Mouse (Mus musculus): ENCODE measurements around the gene Eml6. TPM values are rescaled to one million over a fixed set of nuclear protein-coding genes. Genes with fewer than 3 reads are reported as not detected.
"Not testable (repeated sequence)": the region's sequence is repeated elsewhere in the genome, so short reads cannot be mapped to it uniquely, and the experiment has no call there.

Gene Eml6
- total and polyA plus RNA-seq, 2 experiments from 2014 or later = 2.7 to 24.2 TPM

DNA sequence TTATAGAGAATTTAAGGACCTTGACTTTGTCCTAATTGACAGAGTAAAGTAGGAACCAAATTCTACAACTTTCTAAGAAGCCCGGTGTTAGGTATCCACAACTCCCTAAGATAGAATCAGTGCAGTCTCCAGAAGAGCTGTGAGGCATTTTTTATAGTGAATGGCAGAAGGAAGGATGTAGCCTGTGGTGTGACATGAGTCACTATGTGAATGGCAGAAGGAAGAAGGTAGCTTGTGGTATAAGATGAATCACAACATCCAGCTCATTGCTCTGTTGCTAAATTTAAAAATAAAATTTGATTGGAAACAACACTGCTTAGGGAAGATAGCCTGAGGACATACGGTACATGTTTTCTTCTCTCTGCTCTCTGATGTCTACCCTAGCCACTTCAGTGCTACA lies 146.2 kb downstream of the Eml6 start:
- Histone ChIP-seq H3K4me1 (ENCODE audit: insufficient read depth) (no peaks in the 10 kb centered on the region), H3K36me3 (ENCODE audit: insufficient read depth) (no peaks in the 10 kb centered on the region), H3K9ac (no peak overlapping the region), H3K9me3 (ENCODE audit: low read length) (no peaks in the 10 kb centered on the region), H3K4me3 (ENCODE audit: low read depth, low read length) (no peak overlapping the region), H3K27me3 (ENCODE audit: insufficient read depth, low read length) (no peaks in the 10 kb centered on the region), H3K27ac (ENCODE audit: low read depth, low read length) (no peak overlapping the region), H3K4me2 (ENCODE audit: low read depth) (no peak overlapping the region)
- WGBS = 85% methylated on average over 2 of the region's 2 CpGs
- TF ChIP-seq CTCF (IDR thresholded peaks at IDR 0.05; ENCODE audit: low read depth) = no peak
- ATAC-seq = no peak
- DNase-seq = no peak

DNA sequence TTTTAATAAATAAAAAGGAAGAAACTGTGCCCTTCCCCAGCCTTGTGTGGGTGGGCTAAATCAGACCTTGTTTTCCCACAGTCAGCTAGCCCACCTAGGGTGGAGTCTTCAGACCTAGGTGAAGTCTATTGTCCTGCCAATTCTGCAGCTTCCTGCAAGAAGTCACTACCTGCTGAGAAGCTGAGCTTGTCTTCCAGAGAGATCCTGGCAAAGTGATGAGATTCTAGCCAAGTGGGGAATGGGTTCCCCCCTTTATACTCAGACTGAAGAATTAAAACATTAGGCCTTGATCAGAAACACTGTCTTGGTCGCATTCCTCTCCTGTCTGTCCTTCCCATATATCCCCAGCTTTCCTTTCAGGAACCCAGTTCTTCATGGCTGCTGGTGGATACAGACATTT lies 147.9 kb downstream of the Eml6 start:
- no peaks in the 10 kb centered on the region for H3K9me3 ChIP-seq (ENCODE audit: low read length)
- no peaks in the 10 kb centered on the region for H3K27me3 ChIP-seq (ENCODE audit: insufficient read depth, low read length)
- no peak overlapping the region for H3K27ac ChIP-seq (ENCODE audit: low read depth, low read length)
- no peak for DNase-seq
- no peak for ATAC-seq
- no peak overlapping the region for H3K9ac ChIP-seq
- WGBS = 88% methylated on average over 1 of the region's 1 CpGs
- H3K4me2 ChIP-seq (ENCODE audit: low read depth) = no peak overlapping the region
- no peaks in the 10 kb centered on the region for H3K36me3 ChIP-seq (ENCODE audit: insufficient read depth)
- H3K4me1 ChIP-seq (ENCODE audit: insufficient read depth) = no peaks in the 10 kb centered on the region
- H3K4me3 ChIP-seq (ENCODE audit: low read depth, low read length) = no peak overlapping the region
- no peak for TF ChIP-seq CTCF (IDR thresholded peaks at IDR 0.05; ENCODE audit: low read depth)

DNA sequence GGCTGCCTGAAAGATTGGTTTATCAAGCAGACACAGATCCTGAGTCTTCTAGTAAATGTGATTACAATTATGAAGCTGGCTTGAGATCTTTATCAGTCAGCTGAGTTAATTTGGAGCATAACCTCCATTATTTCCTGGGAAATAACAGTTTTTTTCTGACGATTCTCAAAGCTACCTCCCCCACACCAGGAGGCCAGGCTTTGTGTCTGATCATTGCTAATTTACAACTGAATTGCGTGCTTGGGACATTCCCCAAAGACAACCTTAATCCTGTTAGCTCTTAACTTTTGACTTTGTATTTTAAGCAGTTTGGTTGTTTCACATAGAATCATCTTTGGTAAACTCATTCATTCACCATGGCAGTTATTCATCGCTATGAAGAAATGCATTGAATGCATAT lies 148.6 kb downstream of the Eml6 start:
- ATAC-seq (no peak), DNase-seq (no peak)
- no peaks in the 10 kb centered on the region for H3K4me1 ChIP-seq (ENCODE audit: insufficient read depth)
- H3K9me3 ChIP-seq (ENCODE audit: low read length) = no peaks in the 10 kb centered on the region
- no peak overlapping the region for H3K27ac ChIP-seq (ENCODE audit: low read depth, low read length)
- H3K9ac ChIP-seq = no peak overlapping the region
- no peak for TF ChIP-seq CTCF (IDR thresholded peaks at IDR 0.05; ENCODE audit: low read depth)
- no peaks in the 10 kb centered on the region for H3K36me3 ChIP-seq (ENCODE audit: insufficient read depth)
- WGBS = 23% methylated on average over 3 of the region's 3 CpGs
- no peaks in the 10 kb centered on the region for H3K27me3 ChIP-seq (ENCODE audit: insufficient read depth, low read length)
- H3K4me3 ChIP-seq (ENCODE audit: low read depth, low read length) = no peak overlapping the region
- H3K4me2 ChIP-seq (ENCODE audit: low read depth) = no peak overlapping the region

DNA sequence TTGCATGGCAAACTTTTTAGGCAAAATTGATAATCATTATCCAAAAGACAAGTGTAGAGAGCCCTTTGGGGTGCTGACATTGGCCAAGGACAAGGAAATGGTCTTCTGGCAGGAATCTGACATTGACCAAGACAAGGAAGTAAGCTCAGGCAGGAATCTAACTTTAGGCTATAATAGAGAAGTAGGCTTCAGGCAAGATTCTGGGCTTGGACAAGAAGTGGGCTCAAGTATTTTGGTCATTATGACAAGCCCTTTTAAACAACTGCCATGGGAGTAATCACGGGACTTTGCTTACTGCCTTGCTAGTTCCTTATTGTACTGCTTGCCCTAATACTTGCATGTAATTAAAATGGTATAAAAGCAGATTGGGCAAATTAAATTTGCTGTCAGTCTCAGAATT lies 151.1 kb downstream of the Eml6 start:
- not testable (repeated sequence) for H3K27ac ChIP-seq (ENCODE audit: low read depth, low read length); H3K4me1 ChIP-seq (ENCODE audit: insufficient read depth); ATAC-seq; DNase-seq; H3K36me3 ChIP-seq (ENCODE audit: insufficient read depth); H3K4me3 ChIP-seq (ENCODE audit: low read depth, low read length); H3K4me2 ChIP-seq (ENCODE audit: low read depth); H3K27me3 ChIP-seq (ENCODE audit: insufficient read depth, low read length); H3K9ac ChIP-seq; H3K9me3 ChIP-seq (ENCODE audit: low read length)
- 50% methylated on average over 1 of the region's 1 CpGs for WGBS

DNA sequence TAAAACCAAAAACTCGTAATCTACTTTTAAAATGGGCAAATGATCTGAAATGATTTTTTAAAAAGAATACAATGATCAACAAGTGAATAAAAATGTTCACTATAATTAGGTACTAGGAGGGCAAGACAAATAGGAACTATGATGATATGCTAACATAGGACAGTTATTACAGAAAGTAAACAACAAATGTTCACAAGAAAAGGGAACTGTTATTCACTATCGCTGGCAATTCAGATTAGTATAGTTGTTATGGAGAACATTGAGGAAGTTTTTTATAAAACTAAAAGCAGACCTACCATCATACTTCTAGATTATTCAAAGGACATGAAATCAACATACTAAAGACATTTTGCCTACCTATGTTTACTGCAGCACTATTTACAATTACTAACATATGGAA lies 155.7 kb downstream of the Eml6 start:
- H3K9me3 ChIP-seq (ENCODE audit: low read length) = no peaks in the 10 kb centered on the region
- H3K27ac ChIP-seq (ENCODE audit: low read depth, low read length) = no peak overlapping the region
- no peaks in the 10 kb centered on the region for H3K27me3 ChIP-seq (ENCODE audit: insufficient read depth, low read length)
- H3K4me3 ChIP-seq (ENCODE audit: low read depth, low read length) = no peak overlapping the region
- no peaks in the 10 kb centered on the region for H3K4me1 ChIP-seq (ENCODE audit: insufficient read depth)
- TF ChIP-seq CTCF (IDR thresholded peaks at IDR 0.05; ENCODE audit: low read depth) = no peak
- no peak overlapping the region for H3K9ac ChIP-seq
- 87% methylated on average over 2 of the region's 2 CpGs for WGBS
- H3K4me2 ChIP-seq (ENCODE audit: low read depth) = no peak overlapping the region
- no peaks in the 10 kb centered on the region for H3K36me3 ChIP-seq (ENCODE audit: insufficient read depth)
- DNase-seq (no peak), ATAC-seq (no peak)

DNA sequence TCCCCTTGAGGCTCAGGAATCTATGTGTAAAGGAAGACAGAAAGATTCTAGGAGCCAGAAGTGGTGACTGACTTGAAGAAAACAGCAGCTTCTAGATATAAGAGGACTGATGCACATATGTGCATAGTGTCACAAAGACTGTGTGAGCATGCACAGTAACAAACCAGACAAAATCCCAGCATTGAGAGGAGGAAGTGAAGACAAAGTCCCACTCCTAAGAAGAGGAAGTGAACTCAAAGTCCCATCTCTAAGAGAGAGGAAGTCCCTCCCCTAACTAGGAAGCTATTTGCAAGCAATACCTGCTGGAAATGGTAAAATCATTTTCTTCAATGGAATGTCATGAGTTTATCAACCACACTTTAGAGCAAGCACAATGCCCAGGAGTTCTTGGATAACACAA lies 161.6 kb downstream of the Eml6 start:
- ATAC-seq = no peak
- Histone ChIP-seq H3K4me1 (ENCODE audit: insufficient read depth) (peaks cover 5% of the 10 kb centered on the region; the same call in 1 of the 2 replicates), H3K27me3 (ENCODE audit: insufficient read depth, low read length) (no peaks in the 10 kb centered on the region), H3K4me3 (ENCODE audit: low read depth, low read length) (no peak overlapping the region), H3K27ac (ENCODE audit: low read depth, low read length) (no peak overlapping the region), H3K36me3 (ENCODE audit: insufficient read depth) (no peaks in the 10 kb centered on the region), H3K9me3 (ENCODE audit: low read length) (no peaks in the 10 kb centered on the region), H3K4me2 (ENCODE audit: low read depth) (no peak overlapping the region), H3K9ac (no peak overlapping the region)
- TF ChIP-seq CTCF (IDR thresholded peaks at IDR 0.05; ENCODE audit: low read depth) = no peak
- no peak for DNase-seq

DNA sequence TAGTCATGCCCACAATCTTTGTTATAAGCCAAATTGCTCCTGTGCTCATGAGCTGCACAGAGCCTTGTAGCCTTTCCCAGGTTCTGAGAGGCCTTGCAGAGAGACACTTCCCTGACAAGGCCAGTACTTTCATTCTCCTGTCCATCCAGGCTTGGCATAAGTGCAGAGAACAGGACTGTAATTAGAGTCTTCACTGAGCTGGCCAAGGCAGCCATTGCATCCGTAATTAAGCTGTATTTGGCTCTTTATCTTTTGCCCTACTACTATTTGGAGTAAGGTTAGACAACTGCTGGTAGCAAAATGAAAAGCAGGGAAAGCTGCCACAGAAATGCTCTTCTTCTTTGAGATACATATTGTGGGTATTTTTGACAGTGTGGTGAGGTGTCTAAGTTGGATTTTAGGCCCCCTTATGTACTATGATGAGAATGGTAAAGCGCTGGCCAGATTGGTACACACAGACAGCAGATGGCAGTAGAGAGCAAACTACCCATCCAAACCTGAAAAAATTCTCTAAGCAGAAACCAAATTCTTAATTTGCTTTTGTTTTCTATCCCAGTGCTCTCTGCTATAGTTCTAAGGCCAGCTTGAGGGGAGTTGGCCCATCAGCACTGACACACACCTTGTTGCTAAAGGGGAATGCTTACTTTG lies 164.0 kb downstream of the Eml6 start:
- H3K4me3 ChIP-seq (ENCODE audit: low read depth, low read length) = no peak overlapping the region
- H3K9ac ChIP-seq = no peak overlapping the region
- H3K27ac ChIP-seq (ENCODE audit: low read depth, low read length) = no peak overlapping the region
- peaks cover 5% of the 10 kb centered on the region; the same call in 1 of the 2 replicates for H3K4me1 ChIP-seq (ENCODE audit: insufficient read depth)
- H3K27me3 ChIP-seq (ENCODE audit: insufficient read depth, low read length) = no peaks in the 10 kb centered on the region
- H3K36me3 ChIP-seq (ENCODE audit: insufficient read depth) = no peaks in the 10 kb centered on the region
- no peaks in the 10 kb centered on the region for H3K9me3 ChIP-seq (ENCODE audit: low read length)
- no peak overlapping the region for H3K4me2 ChIP-seq (ENCODE audit: low read depth)
- 20% methylated on average over 2 of the region's 2 CpGs for WGBS
- peak; percentile 68 for TF ChIP-seq CTCF (IDR thresholded peaks at IDR 0.05; ENCODE audit: low read depth)
- peak; percentile 79 for ATAC-seq
- peak; percentile 69 for DNase-seq

Measured in forebrain, postnatal 0 days (tissue).